Mouse (Mus musculus) CH12.LX (cell line): ENCODE results near the gene Gpr45.

Experiments used
- CTCF ChIP-seq, 2 experiments: IDR thresholded peaks in 1 of 2; conservative IDR thresholded peaks in 1 of 2; 2 replicates each; pipeline ENCODE4 v1.5.1; 2011 to 2012; ENCODE audit warnings: low read depth in 2 of 2, low read length in 2 of 2, improper control_type of control experiment in 1 of 2, inconsistent platforms in 1 of 2, mild to moderate bottlenecking in 1 of 2, moderate library complexity in 1 of 2
- MXI1 ChIP-seq: IDR thresholded peaks from 2 replicates; pipeline ENCODE4 v1.6.1; 2011; ENCODE audit warnings: mild to moderate bottlenecking, low read depth, low read length, improper control_type of control experiment
- POLR2A ChIP-seq: IDR thresholded peaks from 2 replicates; pipeline ENCODE4 v1.6.1; 2011; ENCODE audit warnings: low read depth, mild to moderate bottlenecking, improper control_type of control experiment, low read length
- SIN3A ChIP-seq: IDR thresholded peaks from 2 replicates; pipeline ENCODE4 v1.6.1; 2012; ENCODE audit warnings: low read length, improper control_type of control experiment, inconsistent platforms
- USF1 ChIP-seq: IDR thresholded peaks from 2 replicates; pipeline ENCODE4 v1.6.1; 2014; ENCODE audit warnings: low read depth, mild to moderate bottlenecking, inconsistent platforms, low read length, improper control_type of control experiment

DNA sequence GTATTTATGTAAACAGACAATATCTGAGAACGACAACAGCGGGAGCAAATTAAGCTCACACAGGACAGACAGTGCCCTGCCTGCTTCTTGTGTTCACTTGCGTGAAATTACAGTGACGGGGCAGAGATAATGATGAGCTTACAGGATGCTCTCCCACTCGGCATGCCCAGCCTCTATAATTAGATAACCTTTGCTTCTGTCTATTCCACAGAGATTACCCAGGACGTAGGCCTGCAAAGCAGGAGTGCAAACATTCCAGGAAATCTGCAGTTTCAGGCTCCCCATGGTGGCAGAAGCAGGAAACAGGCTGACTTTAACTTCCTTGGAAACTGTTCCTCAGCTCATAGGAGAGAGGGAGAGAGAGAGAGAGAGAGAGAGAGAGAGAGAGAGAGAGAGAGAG lies 89.6 kb downstream of the Gpr45 start:
- TF ChIP-seq CTCF (conservative IDR thresholded peaks at IDR 0.05 in 1 of 2, IDR thresholded peaks at IDR 0.05 in 1 of 2; ENCODE audit: low read depth in 2 of 2, low read length in 2 of 2): no peak
- TF ChIP-seq SIN3A: no peak
- no peak for TF ChIP-seq POLR2A
- TF ChIP-seq USF1: no peak
- no peak for TF ChIP-seq MXI1
